16 mouse cellular contexts compared by ENCODE assay signal in the genomic region with DNA sequence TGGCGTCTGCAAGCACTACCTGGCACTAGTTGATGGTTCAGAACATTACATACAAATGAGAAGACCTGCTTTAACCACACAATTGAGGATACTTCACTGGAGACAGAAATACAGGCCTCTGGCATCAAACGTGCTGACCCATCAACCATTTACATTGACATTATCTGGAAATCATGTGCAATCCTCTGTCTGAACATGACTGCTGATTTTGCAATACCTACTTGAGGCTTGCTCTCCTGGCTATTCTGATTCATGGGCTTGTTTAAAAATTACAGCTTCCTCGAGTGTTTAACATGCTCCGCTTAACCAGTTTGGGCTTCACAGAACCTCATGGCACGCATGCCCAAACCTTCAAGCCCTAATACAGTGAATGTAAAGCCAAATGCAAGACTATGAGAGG.
"Had no signal": no experiment of that assay in that cellular context is flagged by ENCODE, and none has a peak within 500 bp of the region (broad histone marks: within the 10 kb centered on the region; RNA-seq: fewer than 3 reads in every experiment).

No protein-coding gene starts in this region.

- H3K27me3 ChIP-seq: liver, embryonic 13.5 days; liver, embryonic 15.5 days; lung, embryonic 15.5 days; midbrain, embryonic 13.5 days; midbrain, embryonic 15.5 days; neural tube, embryonic 12.5 days; stomach, embryonic 15.5 days had no signal

- H3K4me3 ChIP-seq: liver, embryonic 13.5 days; liver, embryonic 15.5 days; lung, embryonic 15.5 days; megakaryocyte, embryonic 14.5 days; midbrain, embryonic 13.5 days; midbrain, embryonic 15.5 days; neural tube, embryonic 12.5 days; stomach, embryonic 15.5 days had no signal

- H3K36me3 ChIP-seq: liver, embryonic 13.5 days; liver, embryonic 15.5 days; lung, embryonic 15.5 days; midbrain, embryonic 13.5 days; midbrain, embryonic 15.5 days; neural tube, embryonic 12.5 days; stomach, embryonic 15.5 days had no signal

- H3K27ac ChIP-seq: liver, embryonic 13.5 days; liver, embryonic 15.5 days; lung, embryonic 15.5 days; macrophage; midbrain, embryonic 13.5 days; midbrain, embryonic 15.5 days; neural tube, embryonic 12.5 days; stomach, embryonic 15.5 days; stomach, postnatal 0 days had no signal

- DNase-seq: liver, embryonic 13.5 days; liver, postnatal 0 days; lung, adult 2 months; lung, postnatal 10 days; right cerebral cortex, postnatal 14 days; thymus, postnatal 14 days; thymus, postnatal 36 days had no signal

- H3K4me1 ChIP-seq: liver, embryonic 13.5 days; liver, embryonic 15.5 days; megakaryocyte, embryonic 14.5 days; stomach, embryonic 15.5 days had no signal
